Mouse (Mus musculus): ENCODE measurements at regions not wholly inside any gene's neighbourhood (a gene's known extent, or its start where the extent isn't known, plus 50 kb on each side); places are given as distances from the start of the nearest gene placed in this dataset.

- peak; percentile 49 for TF ChIP-seq CTCF (IDR thresholded peaks at IDR 0.05; ENCODE audit: low read depth)
- no peak for TF ChIP-seq EP300 (IDR thresholded peaks at IDR 0.05; ENCODE audit: low read depth)
Observed at GRCm38 (mm10) chr4:127517978-127518377, 160.0 kb upstream of the Gjb5 start.
